Mouse (Mus musculus): ENCODE data around the gene Pdzd8. TPM values are rescaled to one million over a fixed set of nuclear protein-coding genes. Genes with fewer than 3 reads are reported as not detected.

Gene Pdzd8
- 17.7 and 19.9 TPM in 2 replicates for polyA plus RNA-seq (2012; ENCODE audit: insufficient read depth, insufficient read length, missing spikeins)

GRCm38 (mm10) chr19:59345658-59346283 is at the start of gene Pdzd8:
Gene Pdzd8 (minus strand): TSS chr19:59345780.
- Histone ChIP-seq H3K27ac (ENCODE audit: insufficient read depth, low read depth, low read length) (peak within 1 kb of the TSS; percentile 77), H3K4me3 (ENCODE audit: insufficient read depth, low read length) (peak within 1 kb of the TSS; percentile 86), H3K4me1 (ENCODE audit: control insufficient read depth, insufficient read depth, low read length) (peaks cover 11% of the 10 kb centered on the region)
- no peak for TF ChIP-seq CTCF (IDR thresholded peaks at IDR 0.05; ENCODE audit: low read depth, low read length)
- no peak for TF ChIP-seq POLR2A (IDR thresholded peaks at IDR 0.05; ENCODE audit: borderline replicate concordance, low read depth, low read length)

- Histone ChIP-seq H3K4me1 (ENCODE audit: control insufficient read depth, insufficient read depth, low read length) (peaks cover 1% of the 10 kb centered on the region; the same call in 1 of the 2 replicates), H3K4me3 (ENCODE audit: insufficient read depth, low read length) (no peak overlapping the region), H3K27ac (ENCODE audit: insufficient read depth, low read depth, low read length) (no peak overlapping the region)
- TF ChIP-seq CTCF (IDR thresholded peaks at IDR 0.05; ENCODE audit: low read depth, low read length) (no peak), POLR2A (IDR thresholded peaks at IDR 0.05; ENCODE audit: borderline replicate concordance, low read depth, low read length) (no peak)
These were observed 48.3 kb upstream of the Pdzd8 start for GRCm38 (mm10) chr19:59393777-59394441.

GRCm38 (mm10) chr19:59388847-59389606 is 43.4 kb upstream of the Pdzd8 start:
- H3K27ac ChIP-seq (ENCODE audit: insufficient read depth, low read depth, low read length): no peak overlapping the region
- TF ChIP-seq POLR2A (IDR thresholded peaks at IDR 0.05; ENCODE audit: borderline replicate concordance, low read depth, low read length): no peak
- TF ChIP-seq CTCF (IDR thresholded peaks at IDR 0.05; ENCODE audit: low read depth, low read length): peak; percentile 97
- peaks cover 2% of the 10 kb centered on the region; the same call in 1 of the 2 replicates for H3K4me1 ChIP-seq (ENCODE audit: control insufficient read depth, insufficient read depth, low read length)
- H3K4me3 ChIP-seq (ENCODE audit: insufficient read depth, low read length): 0 out of 2 replicates have a peak overlapping the region, but pooled peaks have one; percentile 15

GRCm38 (mm10) chr19:59388399-59388798 is 42.8 kb upstream of the Pdzd8 start:
- peaks cover 2% of the 10 kb centered on the region; the same call in 1 of the 2 replicates for H3K4me1 ChIP-seq (ENCODE audit: control insufficient read depth, insufficient read depth, low read length)
- TF ChIP-seq POLR2A (IDR thresholded peaks at IDR 0.05; ENCODE audit: borderline replicate concordance, low read depth, low read length): no peak
- TF ChIP-seq CTCF (IDR thresholded peaks at IDR 0.05; ENCODE audit: low read depth, low read length): no peak
- no peak overlapping the region for H3K4me3 ChIP-seq (ENCODE audit: insufficient read depth, low read length)
- H3K27ac ChIP-seq (ENCODE audit: insufficient read depth, low read depth, low read length): no peak overlapping the region

- peaks cover 2% of the 10 kb centered on the region; the same call in 1 of the 2 replicates for H3K4me1 ChIP-seq (ENCODE audit: control insufficient read depth, insufficient read depth, low read length)
- H3K4me3 ChIP-seq (ENCODE audit: insufficient read depth, low read length): no peak overlapping the region
- TF ChIP-seq CTCF (IDR thresholded peaks at IDR 0.05; ENCODE audit: low read depth, low read length) (no peak), POLR2A (IDR thresholded peaks at IDR 0.05; ENCODE audit: borderline replicate concordance, low read depth, low read length) (no peak)
- no peak overlapping the region for H3K27ac ChIP-seq (ENCODE audit: insufficient read depth, low read depth, low read length)
These were observed 41.6 kb upstream of the Pdzd8 start for GRCm38 (mm10) chr19:59387178-59387577.

- Histone ChIP-seq H3K4me1 (ENCODE audit: control insufficient read depth, insufficient read depth, low read length) (peaks cover 2% of the 10 kb centered on the region; the same call in 1 of the 2 replicates), H3K4me3 (ENCODE audit: insufficient read depth, low read length) (no peak overlapping the region), H3K27ac (ENCODE audit: insufficient read depth, low read depth, low read length) (no peak overlapping the region)
- no peak for TF ChIP-seq CTCF (IDR thresholded peaks at IDR 0.05; ENCODE audit: low read depth, low read length)
- TF ChIP-seq POLR2A (IDR thresholded peaks at IDR 0.05; ENCODE audit: borderline replicate concordance, low read depth, low read length): no peak
These were observed 39.3 kb upstream of the Pdzd8 start for GRCm38 (mm10) chr19:59384582-59385495.

GRCm38 (mm10) chr19:59382416-59382917 is 36.9 kb upstream of the Pdzd8 start:
- no peak for TF ChIP-seq CTCF (IDR thresholded peaks at IDR 0.05; ENCODE audit: low read depth, low read length)
- TF ChIP-seq POLR2A (IDR thresholded peaks at IDR 0.05; ENCODE audit: borderline replicate concordance, low read depth, low read length): no peak
- no peaks in the 10 kb centered on the region for H3K4me1 ChIP-seq (ENCODE audit: control insufficient read depth, insufficient read depth, low read length)
- no peak overlapping the region for H3K4me3 ChIP-seq (ENCODE audit: insufficient read depth, low read length)
- H3K27ac ChIP-seq (ENCODE audit: insufficient read depth, low read depth, low read length): no peak overlapping the region

- TF ChIP-seq POLR2A (IDR thresholded peaks at IDR 0.05; ENCODE audit: borderline replicate concordance, low read depth, low read length) (no peak), CTCF (IDR thresholded peaks at IDR 0.05; ENCODE audit: low read depth, low read length) (no peak)
- H3K27ac ChIP-seq (ENCODE audit: insufficient read depth, low read depth, low read length): no peak overlapping the region
- no peak overlapping the region for H3K4me3 ChIP-seq (ENCODE audit: insufficient read depth, low read length)
- H3K4me1 ChIP-seq (ENCODE audit: control insufficient read depth, insufficient read depth, low read length): no peaks in the 10 kb centered on the region
These were observed 34.4 kb upstream of the Pdzd8 start for GRCm38 (mm10) chr19:59379995-59380394.

GRCm38 (mm10) chr19:59376481-59376880 is 30.9 kb upstream of the Pdzd8 start:
- peaks cover 3% of the 10 kb centered on the region; the same call in 1 of the 2 replicates for H3K4me1 ChIP-seq (ENCODE audit: control insufficient read depth, insufficient read depth, low read length)
- H3K4me3 ChIP-seq (ENCODE audit: insufficient read depth, low read length): no peak overlapping the region
- TF ChIP-seq CTCF (IDR thresholded peaks at IDR 0.05; ENCODE audit: low read depth, low read length): no peak
- no peak for TF ChIP-seq POLR2A (IDR thresholded peaks at IDR 0.05; ENCODE audit: borderline replicate concordance, low read depth, low read length)
- no peak overlapping the region for H3K27ac ChIP-seq (ENCODE audit: insufficient read depth, low read depth, low read length)

Data from bone marrow macrophage, adult 2 months (primary cell).